Mouse (Mus musculus) testis, adult 2 months (tissue): ENCODE measurements around the gene Gm6482.
"Not testable (repeated sequence)": the region's sequence is repeated elsewhere in the genome, so short reads cannot be mapped to it uniquely, and the experiment has no call there.

ENCODE experiments used
- CTCF ChIP-seq: fragments of 200-500 bp; IDR thresholded peaks from 2 replicates; pipeline ENCODE4 v1.5.1; 2012; ENCODE audit warnings: low read depth, mild to moderate bottlenecking, inconsistent platforms, low read length, moderate library complexity; ENCODE audit not compliant: control insufficient read depth, insufficient read depth, insufficient replicate concordance
- POLR2A ChIP-seq: fragments of 200-500 bp; IDR thresholded peaks from 2 replicates; pipeline ENCODE4 v1.6.1; 2012; ENCODE audit warnings: low read depth, mild to moderate bottlenecking, inconsistent platforms, low read length, moderate library complexity; ENCODE audit not compliant: control insufficient read depth

DNA sequence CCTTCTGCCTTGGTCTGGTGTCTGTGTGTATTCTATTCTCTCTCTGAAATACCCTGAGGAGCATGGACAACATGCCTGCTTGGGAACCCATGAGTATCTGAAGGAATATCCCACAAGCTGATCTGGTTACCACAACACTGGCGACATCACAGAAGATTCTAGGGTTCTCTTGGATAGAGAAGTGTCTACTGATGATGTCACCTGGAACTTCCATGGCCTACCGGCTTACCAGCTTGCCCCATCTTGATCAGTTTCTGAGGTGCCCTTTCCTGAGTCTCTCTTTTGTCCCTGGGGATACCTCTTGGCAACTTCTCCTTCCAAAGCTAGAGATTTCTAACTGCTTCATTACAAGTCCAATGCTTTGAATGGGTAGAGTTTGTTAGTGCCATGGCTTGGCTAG, 45.3 kb upstream of the Gm6482 start, which contains the start of gene Gm7954:
- TF ChIP-seq CTCF, POLR2A: not testable (repeated sequence)
